8 mouse cellular contexts compared by ENCODE assay signal in genomic region chr5:115184726-115185125, GRCm38 (mm10). TPM values are rescaled to one million over a fixed set of nuclear protein-coding genes. Genes with fewer than 3 reads are reported as not detected.
DNase-seq lines count a peak whose midpoint lies in the region; ATAC-seq lines count a peak whose summit lies in the region.

No protein-coding gene starts in this region.

- no peak for ATAC-seq in liver, embryonic 12.5 days
- ATAC-seq in kidney, embryonic 14.5 days (ENCODE audit: low FRiP score, low TSS enrichment) = no peak
- no peak; the same call in 1 of the 2 replicates for ATAC-seq in midbrain, embryonic 16.5 days
- no peak for ATAC-seq in inflammation-experienced regulatory T-cells, adult 6 months

- H3K4me1 ChIP-seq in liver, embryonic 12.5 days = peaks cover 28% of the 10 kb centered on the region
- H3K4me1 ChIP-seq in kidney, embryonic 14.5 days (ENCODE audit: control insufficient read depth, insufficient read depth, low read length) = peaks cover 27% of the 10 kb centered on the region
- peaks cover 16% of the 10 kb centered on the region for H3K4me1 ChIP-seq in midbrain, embryonic 16.5 days (ENCODE audit: control insufficient read depth, insufficient read depth, low read length)

- H3K36me3 ChIP-seq in liver, embryonic 12.5 days = no peaks in the 10 kb centered on the region
- H3K36me3 ChIP-seq in kidney, embryonic 14.5 days (ENCODE audit: control insufficient read depth, insufficient read depth, low read length) = no peaks in the 10 kb centered on the region
- no peaks in the 10 kb centered on the region for H3K36me3 ChIP-seq in midbrain, embryonic 16.5 days (ENCODE audit: control insufficient read depth, insufficient read depth, low read length)

- no peak overlapping the region for H3K27ac ChIP-seq in liver, embryonic 12.5 days
- no peak overlapping the region for H3K27ac ChIP-seq in kidney, embryonic 14.5 days (ENCODE audit: low read depth, low read length)
- H3K27ac ChIP-seq in midbrain, embryonic 16.5 days (ENCODE audit: low read length) = peak overlapping the region; percentile 53

- WGBS in liver, embryonic 12.5 days (ENCODE audit: insufficient replicate concordance) = 29% methylated on average over 15 of the region's 15 CpGs
- 28% methylated on average over 14 of the region's 15 CpGs for WGBS in kidney, embryonic 14.5 days
- 14% methylated on average over 14 of the region's 15 CpGs for WGBS in midbrain, embryonic 16.5 days

- peaks cover 85% of the 10 kb centered on the region for H3K27me3 ChIP-seq in liver, embryonic 12.5 days (replicated peaks)
- H3K27me3 ChIP-seq in kidney, embryonic 14.5 days (ENCODE audit: control insufficient read depth, insufficient read depth, low read length) = peaks cover 2% of the 10 kb centered on the region; the same call in 1 of the 2 replicates
- H3K27me3 ChIP-seq in midbrain, embryonic 16.5 days (ENCODE audit: control insufficient read depth, insufficient read depth, low read depth, low read length) = no peaks in the 10 kb centered on the region

- H3K9ac ChIP-seq in liver, embryonic 12.5 days = no peak overlapping the region
- H3K9ac ChIP-seq in kidney, embryonic 14.5 days (ENCODE audit: low read depth, low read length) = no peak overlapping the region
- H3K9ac ChIP-seq in midbrain, embryonic 16.5 days (ENCODE audit: low read depth, low read length) = peak overlapping the region; percentile 45

- DNase-seq in liver = peak; percentile 31
- DNase-seq in cerebellum, adult 9-10 months = peak; percentile 83
- DNase-seq in heart, adult 18-20 months = peak; percentile 83 to 86
- DNase-seq in gastrocnemius, postnatal 10 days = no peak

- H3K4me3 ChIP-seq in liver, embryonic 12.5 days = no peak overlapping the region
- H3K4me3 ChIP-seq in kidney, embryonic 14.5 days (ENCODE audit: low read length) = no peak overlapping the region
- H3K4me3 ChIP-seq in midbrain, embryonic 16.5 days (ENCODE audit: low read depth, low read length) = peak overlapping the region; percentile 29

- no peaks in the 10 kb centered on the region for H3K9me3 ChIP-seq in liver, embryonic 12.5 days (replicated peaks)
- H3K9me3 ChIP-seq in kidney, embryonic 14.5 days (ENCODE audit: control insufficient read depth, low read length) = peaks cover 2% of the 10 kb centered on the region; the same call in 1 of the 2 replicates
- H3K9me3 ChIP-seq in midbrain, embryonic 16.5 days (replicated peaks; ENCODE audit: control insufficient read depth, low read length, poor library complexity, severe bottlenecking) = no peaks in the 10 kb centered on the region

- H3K4me2 ChIP-seq in liver, embryonic 12.5 days = no peak overlapping the region
- H3K4me2 ChIP-seq in kidney, embryonic 14.5 days (replicated peaks; ENCODE audit: low read depth, low read length) = peak overlapping the region; percentile 8; the same call in 1 of the 2 replicates
- peak overlapping the region; percentile 42 for H3K4me2 ChIP-seq in midbrain, embryonic 16.5 days (ENCODE audit: low read length)

RNA-seq across cellular contexts. Expression of gene Cabp1, which starts 9.5 kb away (rescaled TPM):
- 0.20 and 0.36 TPM in 2 replicates for polyA plus RNA-seq in liver, embryonic 12.5 days (2016; fragmentation: Nextera tagmentation; extraction: Ambion mirVana)
- total RNA-seq in heart, adult 18-20 months (2021) = 1 to 10 TPM; 1.8 to 2.0 TPM
- polyA plus RNA-seq in kidney, embryonic 14.5 days (2014; fragmentation: Nextera tagmentation; extraction: Ambion mirVana) = 2.0 and 2.4 TPM in 2 replicates
- polyA plus RNA-seq in midbrain, embryonic 16.5 days (2015; fragmentation: Nextera tagmentation; extraction: Ambion mirVana) = 5.2 and 5.3 TPM in 2 replicates
- not detected for polyA plus RNA-seq in inflammation-experienced regulatory T-cells, adult 6 months (2017; shearing (Covaris generic))
- 1 to 10 TPM; 2.1 to 4.5 TPM for total RNA-seq in gastrocnemius, postnatal 10 days (2021)

RNA-seq across cellular contexts. Expression of gene Mlec, which starts 26.7 kb away (rescaled TPM):
- polyA plus RNA-seq in liver, embryonic 12.5 days (2016; fragmentation: Nextera tagmentation; extraction: Ambion mirVana) = 46.8 and 49.2 TPM in 2 replicates
- 10 to 100 TPM; 81.5 to 82.4 TPM for total RNA-seq in heart, adult 18-20 months (2021)
- polyA plus RNA-seq in kidney, embryonic 14.5 days (2014; fragmentation: Nextera tagmentation; extraction: Ambion mirVana) = 57.8 and 75.5 TPM in 2 replicates
- 22.9 and 25.4 TPM in 2 replicates for polyA plus RNA-seq in midbrain, embryonic 16.5 days (2015; fragmentation: Nextera tagmentation; extraction: Ambion mirVana)
- 10 to 100 TPM; 25.5 to 32.7 (median 30.3) TPM for polyA plus RNA-seq in inflammation-experienced regulatory T-cells, adult 6 months (2017; shearing (Covaris generic))
- total RNA-seq in gastrocnemius, postnatal 10 days (2021) = 100 to 1,000 TPM; 231 to 235 TPM

RNA-seq across cellular contexts. Expression of gene Unc119b, which starts 50.0 kb away (rescaled TPM):
- polyA plus RNA-seq in liver, embryonic 12.5 days (2016; fragmentation: Nextera tagmentation; extraction: Ambion mirVana) = 16.1 and 17.6 TPM in 2 replicates
- total RNA-seq in heart, adult 18-20 months (2021) = 10 to 100 TPM; 19.3 to 20.2 TPM
- 26.3 and 50.3 TPM in 2 replicates for polyA plus RNA-seq in kidney, embryonic 14.5 days (2014; fragmentation: Nextera tagmentation; extraction: Ambion mirVana)
- 27.7 and 30.5 TPM in 2 replicates for polyA plus RNA-seq in midbrain, embryonic 16.5 days (2015; fragmentation: Nextera tagmentation; extraction: Ambion mirVana)
- 10 to 100 TPM; 15.9 to 27.8 (median 21.3) TPM for polyA plus RNA-seq in inflammation-experienced regulatory T-cells, adult 6 months (2017; shearing (Covaris generic))
- 10 to 100 TPM; 13.4 to 18.5 TPM for total RNA-seq in gastrocnemius, postnatal 10 days (2021)

RNA-seq across cellular contexts. Expression of gene Pop5, which starts 50.9 kb away (rescaled TPM):
- 140 and 143 TPM in 2 replicates for polyA plus RNA-seq in liver, embryonic 12.5 days (2016; fragmentation: Nextera tagmentation; extraction: Ambion mirVana)
- 10 to 100 TPM; 35.6 to 37.4 TPM for total RNA-seq in heart, adult 18-20 months (2021)
- polyA plus RNA-seq in kidney, embryonic 14.5 days (2014; fragmentation: Nextera tagmentation; extraction: Ambion mirVana) = 116 and 120 TPM in 2 replicates
- 86.1 and 92.8 TPM in 2 replicates for polyA plus RNA-seq in midbrain, embryonic 16.5 days (2015; fragmentation: Nextera tagmentation; extraction: Ambion mirVana)
- 100 to 1,000 TPM; 116 to 141 (median 122) TPM for polyA plus RNA-seq in inflammation-experienced regulatory T-cells, adult 6 months (2017; shearing (Covaris generic))
- 10 to 100 TPM; 17.7 to 26.2 TPM for total RNA-seq in gastrocnemius, postnatal 10 days (2021)
